Comparison of ENCODE assay signal across 8 mouse cellular contexts in the genomic region with DNA sequence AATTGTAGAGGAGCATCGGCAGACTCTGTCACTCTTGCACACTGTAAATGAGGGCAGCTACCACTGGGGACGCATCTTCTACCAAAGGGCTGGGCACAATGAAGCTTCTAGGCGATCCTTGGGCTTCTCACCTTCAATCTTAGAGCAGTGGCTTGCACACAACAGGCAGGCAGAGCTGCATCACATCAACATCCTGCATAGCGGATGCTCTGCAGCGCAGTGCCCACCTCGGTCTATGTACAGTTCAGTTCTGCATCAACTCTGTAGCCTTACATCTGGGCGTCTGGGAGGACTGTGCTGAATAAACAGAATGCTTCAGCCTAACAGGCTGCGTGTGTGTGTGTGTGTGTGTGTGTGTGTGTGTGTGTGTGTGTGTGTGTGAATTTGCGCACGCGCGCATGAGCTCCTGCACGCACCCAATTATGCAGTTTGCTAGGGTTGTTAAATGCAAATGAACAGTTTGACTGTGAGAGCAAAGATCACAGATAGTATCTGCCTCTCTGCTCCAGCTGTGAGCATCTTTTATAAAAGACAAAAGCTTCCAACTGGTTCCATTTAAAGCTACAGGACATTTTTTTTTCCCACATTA.
DNase-seq lines count a peak whose midpoint lies in the region; ATAC-seq and TF ChIP-seq lines count a peak whose summit lies in the region.

No protein-coding gene starts in this region.

- DNase-seq in ovary, postnatal 36 days (ENCODE audit: low spot score): peak; percentile 21
- DNase-seq in ovary, postnatal 14 days (ENCODE audit: low spot score): no peak
- DNase-seq in embryonic facial prominence, embryonic 11.5 days (ENCODE audit: low spot score): peak; percentile 15
- DNase-seq in left cerebral cortex, adult 9 months (ENCODE audit: low spot score in 2 of 2): peak; percentile 50 to 58
- DNase-seq in retina, postnatal 1 day: peak; percentile 61
- no peak for DNase-seq in urinary bladder, adult 18-20 months (ENCODE audit: low spot score in 2 of 2)
- DNase-seq in lung, adult 2 months: no peak

- no peak for TF ChIP-seq POLR2A in lung, adult 2 months (IDR thresholded peaks at IDR 0.05; ENCODE audit: borderline replicate concordance, extremely low read depth, low read depth, low read length)

- H3K27me3 ChIP-seq in embryonic facial prominence, embryonic 11.5 days (ENCODE audit: control insufficient read depth, insufficient read depth, low read length): no peaks in the 10 kb centered on the region
- H3K27me3 ChIP-seq in intestine, embryonic 15.5 days (replicated peaks): no peaks in the 10 kb centered on the region

- no peaks in the 10 kb centered on the region; the same call in 1 of the 2 replicates for H3K4me1 ChIP-seq in embryonic facial prominence, embryonic 11.5 days (ENCODE audit: control insufficient read depth, insufficient read depth, low read length)
- 0 out of 2 replicates have a peak, but pooled peaks cover 4% of the 10 kb centered on the region for H3K4me1 ChIP-seq in intestine, embryonic 15.5 days (replicated peaks)
- H3K4me1 ChIP-seq in lung, adult 2 months (ENCODE audit: control insufficient read depth, insufficient read depth, low read length): peaks cover 4% of the 10 kb centered on the region

- ATAC-seq in embryonic facial prominence, embryonic 11.5 days (replicated peaks; ENCODE audit: insufficient number of reproducible peaks, low FRiP score, low TSS enrichment, low read depth): peak; percentile 75
- ATAC-seq in intestine, embryonic 15.5 days: 0 out of 2 replicates have a peak, but pooled peaks have one; percentile 49

- no peak for TF ChIP-seq CTCF in lung, adult 2 months (IDR thresholded peaks at IDR 0.05; ENCODE audit: insufficient read depth, low read length)

- H3K9ac ChIP-seq in embryonic facial prominence, embryonic 11.5 days (replicated peaks; ENCODE audit: low read length): no peak overlapping the region
- H3K9ac ChIP-seq in intestine, embryonic 15.5 days: no peak overlapping the region

- 23% methylated on average over 13 of the region's 13 CpGs for WGBS in embryonic facial prominence, embryonic 11.5 days
- 35% methylated on average over 13 of the region's 13 CpGs for WGBS in intestine, embryonic 15.5 days
- 44% methylated on average over 13 of the region's 13 CpGs for WGBS in lung, adult 2 months

- H3K9me3 ChIP-seq in embryonic facial prominence, embryonic 11.5 days (replicated peaks; ENCODE audit: control insufficient read depth, low read length): no peaks in the 10 kb centered on the region
- no peaks in the 10 kb centered on the region for H3K9me3 ChIP-seq in intestine, embryonic 15.5 days

- H3K36me3 ChIP-seq in embryonic facial prominence, embryonic 11.5 days (replicated peaks; ENCODE audit: control insufficient read depth, insufficient read depth, low read depth, low read length): no peaks in the 10 kb centered on the region
- H3K36me3 ChIP-seq in intestine, embryonic 15.5 days: no peaks in the 10 kb centered on the region

- no peak overlapping the region for H3K4me2 ChIP-seq in embryonic facial prominence, embryonic 11.5 days (ENCODE audit: low read depth, low read length)
- H3K4me2 ChIP-seq in intestine, embryonic 15.5 days (replicated peaks): 0 out of 2 replicates have a peak overlapping the region, but pooled peaks have one; percentile 9

- no peak overlapping the region for H3K27ac ChIP-seq in embryonic facial prominence, embryonic 11.5 days (replicated peaks; ENCODE audit: low read depth, low read length)
- H3K27ac ChIP-seq in intestine, embryonic 15.5 days: no peak overlapping the region

- H3K4me3 ChIP-seq in embryonic facial prominence, embryonic 11.5 days (ENCODE audit: low read depth, low read length): no peak overlapping the region
- no peak overlapping the region for H3K4me3 ChIP-seq in intestine, embryonic 15.5 days (replicated peaks)
- H3K4me3 ChIP-seq in lung, adult 2 months (replicated peaks; ENCODE audit: extremely low read depth, low read depth, low read length): no peak overlapping the region

Comparison
In these comparisons a context has a peak if more than half of its experiments do, and no peak if none do; other contexts are left out.
1. DNase-seq: peak in ovary, postnatal 36 days (single experiment), embryonic facial prominence, embryonic 11.5 days (single experiment), left cerebral cortex, adult 9 months (2 of 2) and retina, postnatal 1 day (single experiment); none in ovary, postnatal 14 days (single experiment), urinary bladder, adult 18-20 months (0 of 2) and lung, adult 2 months (single experiment).